Mouse (Mus musculus) inflammation-experienced regulatory T-cells, adult 6 months (primary cell): ENCODE measurements around the gene Gm38431. TPM values are rescaled to one million over a fixed set of nuclear protein-coding genes. Genes with fewer than 3 reads are reported as not detected.

ENCODE experiments used
- polyA plus RNA-seq, 3 experiments: library from polyadenylated mRNA; unstranded; fragments of 100-300 nt; shearing (Covaris generic); gene quantifications; one replicate each; pipeline ENCODE4 v1.2.1; 2017

The Gm38431 gene
- polyA plus RNA-seq, 3 experiments from 2014 or later: 0.31 to 8.4 TPM; not detected in 1

Other genes starting within 250 kb of the Gm38431 start
- 10 to 100 TPM in 2 of 3 experiments, 1 to 10 TPM in 1; 9.9 to 16.8 (median 14.3) TPM for gene A230050P20Rik, start 223.4 kb downstream of the Gm38431 start, polyA plus RNA-seq
- gene Angptl6, start 212.3 kb downstream of the Gm38431 start, polyA plus RNA-seq: 1 to 10 TPM in 1 of 3 experiments, under 1 TPM in 2; 0.27 to 1.9 (median 0.63) TPM
- 10 to 100 TPM; 16.1 to 28.8 (median 24.2) TPM for gene Ppan, start 203.8 kb downstream of the Gm38431 start, polyA plus RNA-seq
- 100 to 1,000 TPM; 159 to 219 (median 191) TPM for gene Eif3g, start 193.4 kb downstream of the Gm38431 start, polyA plus RNA-seq
- gene Dnmt1, start 132.1 kb downstream of the Gm38431 start, polyA plus RNA-seq: 10 to 100 TPM; 41.0 to 78.9 (median 43.9) TPM
- gene S1pr2, start 115.2 kb downstream of the Gm38431 start, polyA plus RNA-seq: 1 to 10 TPM; 5.1 to 6.4 (median 5.9) TPM
- gene Mrpl4, start 89.3 kb downstream of the Gm38431 start, polyA plus RNA-seq: 100 to 1,000 TPM in 2 of 3 experiments, 10 to 100 TPM in 1; 95.6 to 122 (median 112) TPM
- 10 to 100 TPM; 50.8 to 92.7 (median 68.9) TPM for gene Icam1, start 76.0 kb downstream of the Gm38431 start, polyA plus RNA-seq
- gene Icam4, start 62.6 kb downstream of the Gm38431 start, polyA plus RNA-seq: 1 to 10 TPM; 1.6 to 6.3 (median 3.1) TPM
- under 1 TPM in 2 of 3 experiments, not detected in 1; 0.25 to 0.31 TPM for gene Icam5, start 59.9 kb downstream of the Gm38431 start, polyA plus RNA-seq
- 1 to 10 TPM in 1 of 3 experiments, under 1 TPM in 1, not detected in 1; 0.82 to 3.0 TPM for gene Zglp1, start 24.9 kb downstream of the Gm38431 start, polyA plus RNA-seq
- not detected for gene Gm49373, start 18.9 kb downstream of the Gm38431 start, polyA plus RNA-seq
- gene Fdx1l, start 18.4 kb downstream of the Gm38431 start, polyA plus RNA-seq: 10 to 100 TPM in 2 of 3 experiments, 1 to 10 TPM in 1; 9.8 to 15.0 (median 14.9) TPM
- 10 to 100 TPM; 16.6 to 23.9 (median 21.3) TPM for gene Raver1, start within 50 bp of the Gm38431 start, polyA plus RNA-seq
- 10 to 100 TPM; 36.3 to 61.7 (median 57.7) TPM for gene Tyk2, start 39.2 kb upstream of the Gm38431 start, polyA plus RNA-seq
- gene Cdc37, start 58.0 kb upstream of the Gm38431 start, polyA plus RNA-seq: 10 to 100 TPM; 84.2 to 97.0 (median 95.3) TPM
- gene Pde4a, start 73.7 kb upstream of the Gm38431 start, polyA plus RNA-seq: 1 to 10 TPM in 1 of 3 experiments, under 1 TPM in 2; 0.54 to 1.3 (median 0.82) TPM
- 10 to 100 TPM; 20.8 to 28.9 (median 21.5) TPM for gene Keap1, start 147.4 kb upstream of the Gm38431 start, polyA plus RNA-seq
- gene S1pr5, start 156.4 kb upstream of the Gm38431 start, polyA plus RNA-seq: under 1 TPM in 1 of 3 experiments, not detected in 2; 0.17 TPM
- gene Atg4d, start 173.3 kb upstream of the Gm38431 start, polyA plus RNA-seq: 10 to 100 TPM; 23.5 to 32.5 (median 24.2) TPM
- 10 to 100 TPM; 16.5 to 36.2 (median 26.9) TPM for gene Kri1, start 196.0 kb upstream of the Gm38431 start, polyA plus RNA-seq
- gene Cdkn2d, start 199.4 kb upstream of the Gm38431 start, polyA plus RNA-seq: 100 to 1,000 TPM; 116 to 131 (median 128) TPM
- gene Ap1m2, start 220.3 kb upstream of the Gm38431 start, polyA plus RNA-seq: 1 to 10 TPM in 1 of 3 experiments, under 1 TPM in 2; 0.36 to 1.0 (median 0.42) TPM
- gene Slc44a2, start 228.7 kb upstream of the Gm38431 start, polyA plus RNA-seq: 100 to 1,000 TPM; 125 to 263 (median 241) TPM